Mouse (Mus musculus): ENCODE data around the gene Slc17a6.

Slc17a6 gene

GRCm38 (mm10) chr7:51621694-51622145 is at the start of gene Slc17a6:
Gene Slc17a6 (plus strand): TSS chr7:51622006.
- DNase-seq, result no peak

GRCm38 (mm10) chr7:51600021-51600420 is 21.8 kb upstream of the Slc17a6 start:
- DNase-seq, result no peak

- no peak for DNase-seq
Measured at GRCm38 (mm10) chr7:51603741-51604140, 18.1 kb upstream of the Slc17a6 start.

- DNase-seq, result no peak
Measured at GRCm38 (mm10) chr7:51614404-51614803, 7.4 kb upstream of the Slc17a6 start.

- DNase-seq, result no peak
Measured at GRCm38 (mm10) chr7:51617941-51618340, 3.9 kb upstream of the Slc17a6 start.

GRCm38 (mm10) chr7:51618412-51618811 is 3.4 kb upstream of the Slc17a6 start:
- no peak for DNase-seq

- DNase-seq, result no peak
Measured at GRCm38 (mm10) chr7:51619977-51620376, 1.8 kb upstream of the Slc17a6 start.

- no peak for DNase-seq
Measured at GRCm38 (mm10) chr7:51622196-51622595, 390 bp downstream of the Slc17a6 start.

GRCm38 (mm10) chr7:51622666-51623065 is 860 bp downstream of the Slc17a6 start:
- no peak for DNase-seq

GRCm38 (mm10) chr7:51624336-51624897 is 2.6 kb downstream of the Slc17a6 start:
- no peak for DNase-seq

- no peak for DNase-seq
Measured at GRCm38 (mm10) chr7:51625161-51625560, 3.4 kb downstream of the Slc17a6 start.

GRCm38 (mm10) chr7:51625591-51626255 is 3.9 kb downstream of the Slc17a6 start:
- no peak for DNase-seq

- DNase-seq, result no peak
Measured at GRCm38 (mm10) chr7:51626451-51627000, 4.7 kb downstream of the Slc17a6 start.

GRCm38 (mm10) chr7:51627001-51627631 is 5.3 kb downstream of the Slc17a6 start:
- DNase-seq, result no peak

GRCm38 (mm10) chr7:51627666-51628065 is 5.9 kb downstream of the Slc17a6 start:
- no peak for DNase-seq

- DNase-seq, result no peak
Measured at GRCm38 (mm10) chr7:51628349-51628748, 6.5 kb downstream of the Slc17a6 start.

- DNase-seq, result no peak
Measured at GRCm38 (mm10) chr7:51629206-51629605, 7.4 kb downstream of the Slc17a6 start.

- no peak for DNase-seq
Measured at GRCm38 (mm10) chr7:51631171-51631570, 9.4 kb downstream of the Slc17a6 start.

GRCm38 (mm10) chr7:51632543-51633229 is 10.9 kb downstream of the Slc17a6 start:
- no peak for DNase-seq

GRCm38 (mm10) chr7:51633230-51633844 is 11.5 kb downstream of the Slc17a6 start:
- DNase-seq, result no peak

GRCm38 (mm10) chr7:51657152-51657551 is 35.3 kb downstream of the Slc17a6 start:
- no peak for DNase-seq

GRCm38 (mm10) chr7:51662441-51662840 is 40.6 kb downstream of the Slc17a6 start:
- peak; percentile 1 for DNase-seq
